Mouse (Mus musculus) kidney, adult 2 months (tissue): ENCODE results near the gene Scnn1a.

Experiments
- CTCF ChIP-seq: fragments of 200-500 bp; conservative IDR thresholded peaks from 2 replicates; pipeline ENCODE4 v1.5.1; 2011; ENCODE audit warnings: low read depth, mild to moderate bottlenecking, control low read depth, low read length, moderate library complexity, mixed read lengths; ENCODE audit not compliant: insufficient read depth, insufficient read length
- POLR2A ChIP-seq: fragments of 200-500 bp; IDR thresholded peaks from one replicate; pipeline ENCODE4 v1.6.1; 2011; ENCODE audit warnings: low read depth, low read length, control low read depth

GRCm38 (mm10) chr6:125294049-125294448 is 26.4 kb upstream of the Scnn1a start:
- TF ChIP-seq CTCF (no peak), POLR2A (no peak)
